Mouse (Mus musculus) lung, postnatal 0 days (tissue): ENCODE data around the gene Gm26558. TPM values are rescaled to one million over a fixed set of nuclear protein-coding genes. Genes with fewer than 3 reads are reported as not detected.
A peak's percentile ranks its signal among the peaks of the same experiment; 100 is the strongest.

Experiments
- ATAC-seq: fragments of 200-750 bp; cut with Nextera tagmentation; 2 replicates; pipeline ENCODE4 v1.8.0; 2017; ENCODE audit warnings: moderate library complexity
- DNase-seq: peaks from one replicate; pipeline ENCODE4 v3.0.0-alpha.2; 2016; ENCODE audit warnings: low spot score
- H3K27ac ChIP-seq: fragments of 300-500 bp; sonication (generic); 2 replicates; pipeline ENCODE4 v1.5.1; 2014; ENCODE audit warnings: antibody characterized with exemption, mild to moderate bottlenecking, low read length, mixed read lengths
- H3K27me3 ChIP-seq: fragments of 300-500 bp; sonication (generic); replicated peaks from 2 replicates; pipeline ENCODE4 v1.6.1; 2014; ENCODE audit warnings: low read length, mixed read lengths; ENCODE audit not compliant: insufficient read depth
- H3K36me3 ChIP-seq: fragments of 300-500 bp; sonication (generic); 2 replicates; pipeline ENCODE4 v1.6.1; 2014; ENCODE audit warnings: low read length, mixed read lengths; ENCODE audit not compliant: insufficient read depth
- H3K4me1 ChIP-seq: fragments of 300-500 bp; sonication (generic); 2 replicates; pipeline ENCODE4 v1.6.1; 2014; ENCODE audit warnings: antibody characterized with exemption, low read depth, low read length, mixed read lengths; ENCODE audit not compliant: insufficient read depth
- H3K4me2 ChIP-seq: fragments of 300-500 bp; sonication (generic); replicated peaks from 2 replicates; pipeline ENCODE4 v1.6.1; 2014; ENCODE audit warnings: low read depth, mild to moderate bottlenecking, low read length, moderate library complexity, mixed read lengths
- H3K4me3 ChIP-seq: fragments of 300-500 bp; sonication (generic); 2 replicates; pipeline ENCODE4 v1.5.1; 2014; ENCODE audit warnings: low read depth, low read length
- H3K9ac ChIP-seq: fragments of 300-500 bp; sonication (generic); replicated peaks from 2 replicates; pipeline ENCODE4 v1.6.1; 2014; ENCODE audit warnings: low read depth, mild to moderate bottlenecking
- H3K9me3 ChIP-seq: fragments of 300-500 bp; sonication (generic); 2 replicates; pipeline ENCODE4 v1.6.1; 2016; ENCODE audit warnings: low read length, mixed read lengths
- CTCF ChIP-seq: IDR thresholded peaks from 2 replicates; pipeline ENCODE4 v1.5.1; 2016; ENCODE audit warnings: antibody characterized with exemption, mild to moderate bottlenecking
- EP300 ChIP-seq: IDR thresholded peaks from 2 replicates; pipeline ENCODE4 v1.6.1; 2016; ENCODE audit warnings: antibody characterized with exemption, mild to moderate bottlenecking, control low read depth
- WGBS: fragments of 180-500 bp; shearing (Covaris S2); extraction: QIAGEN DNeasy Blood & Tissue Kit; methylation state at CpG from one replicate; pipeline ENCODE4 v1.1.7; 2014; 5-methylcytosine and 5-hydroxymethylcytosine counted together
- polyA plus RNA-seq: library from polyadenylated mRNA; unstranded; fragments of >200 nt; fragmentation: Nextera tagmentation; extraction: Ambion mirVana; gene quantifications from 2 replicates; pipeline ENCODE4 v1.2.1, GENCODE M21; 2015

Gm26558 gene
- polyA plus RNA-seq = 2.8 and 4.4 TPM in 2 replicates

DNA sequence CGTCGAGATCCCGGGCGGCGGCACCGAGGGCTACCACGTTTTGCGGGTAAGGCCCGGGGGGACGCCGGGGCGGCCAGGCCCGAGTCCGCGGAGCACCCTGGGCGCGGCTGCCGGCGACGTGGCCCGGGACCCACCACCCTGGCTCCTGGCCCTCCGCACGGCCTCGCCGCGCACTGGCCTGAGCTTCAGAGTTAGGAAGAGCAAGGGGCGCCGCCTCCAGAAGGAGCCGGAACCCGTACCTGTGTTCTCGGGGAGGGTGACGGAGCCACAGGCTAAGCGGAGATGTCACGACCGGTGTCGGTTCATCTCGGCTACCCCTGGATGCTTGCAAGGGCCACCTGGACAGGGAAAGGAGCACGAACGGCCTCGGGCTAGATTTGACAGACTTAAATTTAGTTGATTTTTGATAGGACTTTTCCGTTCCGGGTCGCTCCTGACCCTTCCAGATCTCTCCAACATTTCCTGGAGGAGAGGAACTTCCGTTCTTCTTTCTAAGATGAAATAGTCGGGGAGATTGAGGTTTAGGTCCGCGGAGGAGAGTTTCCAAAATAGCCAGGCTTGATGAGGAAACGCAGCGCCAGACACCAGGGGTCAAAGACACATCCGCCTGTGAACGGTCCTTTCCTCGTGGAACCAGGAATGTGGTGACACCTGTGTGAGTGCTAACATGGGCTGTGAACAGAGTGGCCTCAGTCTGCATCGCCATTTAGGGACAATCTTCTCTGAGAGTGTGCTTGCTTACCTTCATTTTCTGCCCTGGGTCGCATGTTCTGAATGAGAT, at the start of gene Gm26558:
Gene Gm26558, minus strand, starts transcription at position 394 of the 781 bp plus-strand sequence.
- H3K27me3 ChIP-seq = no peaks in the 10 kb centered on the region
- ATAC-seq = peak; percentile 77
- WGBS = 0% methylated on average over 49 of the region's 54 CpGs
- peaks cover 9% of the 10 kb centered on the region; the same call in 1 of the 2 replicates for H3K4me1 ChIP-seq
- peak; percentile 63 for DNase-seq
- peak within 1 kb of the TSS; percentile 96 for H3K4me3 ChIP-seq
- peak within 1 kb of the TSS; percentile 98 for H3K27ac ChIP-seq
- H3K9me3 ChIP-seq = no peaks in the 10 kb centered on the region
- TF ChIP-seq CTCF (no peak), EP300 (no peak)
- H3K36me3 ChIP-seq = no peaks in the 10 kb centered on the region
- H3K4me2 ChIP-seq = peak within 1 kb of the TSS; percentile 68
- H3K9ac ChIP-seq = peak within 1 kb of the TSS; percentile 96

DNA sequence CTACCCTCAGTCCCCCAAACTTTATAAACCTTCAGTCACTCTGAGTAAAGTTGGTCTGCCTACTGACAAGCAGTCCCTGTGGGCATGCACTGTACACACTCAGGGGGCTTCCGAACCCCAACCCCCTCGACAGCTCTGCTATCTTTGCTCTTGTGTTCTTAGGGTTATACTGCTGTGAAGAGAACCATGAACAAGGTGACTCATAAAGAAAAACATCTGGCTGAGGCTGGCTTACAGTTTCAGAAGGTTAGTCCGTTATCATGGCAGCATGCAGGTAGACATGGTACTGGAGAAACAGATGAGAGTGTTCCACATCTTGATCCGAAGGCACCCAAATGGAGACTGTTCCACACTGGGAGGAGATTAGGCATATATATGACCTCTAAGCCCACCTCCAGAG, 49.0 kb upstream of the Gm26558 start:
- DNase-seq (no peak), ATAC-seq (no peak)
- Histone ChIP-seq H3K27me3 (no peaks in the 10 kb centered on the region), H3K27ac (no peak overlapping the region), H3K4me2 (no peak overlapping the region), H3K9ac (no peak overlapping the region), H3K4me1 (no peaks in the 10 kb centered on the region), H3K9me3 (no peaks in the 10 kb centered on the region), H3K4me3 (no peak overlapping the region), H3K36me3 (peaks cover 23% of the 10 kb centered on the region)
- TF ChIP-seq CTCF (no peak), EP300 (no peak)
- 94% methylated on average over 4 of the region's 4 CpGs for WGBS

DNA sequence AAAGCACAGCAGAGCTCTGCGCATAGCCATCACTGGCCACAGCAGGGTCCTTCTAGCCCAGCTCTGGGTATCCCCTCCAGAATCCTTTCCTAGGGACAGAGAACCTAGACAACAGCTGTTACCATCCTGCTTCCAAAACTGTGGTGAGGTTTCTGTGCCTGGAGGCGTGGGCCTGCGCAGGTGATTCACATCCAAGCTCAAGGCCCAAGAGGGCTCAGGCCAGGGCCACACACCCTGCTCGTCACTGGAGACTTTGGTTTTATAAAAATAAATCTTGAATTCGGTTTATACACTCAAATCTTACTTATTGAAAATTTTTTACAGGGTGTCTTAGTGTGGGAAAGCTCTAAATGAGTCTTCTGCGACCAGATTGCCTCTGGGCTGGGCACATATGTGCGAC, 48.3 kb upstream of the Gm26558 start:
- DNase-seq (no peak), ATAC-seq (no peak)
- no peaks in the 10 kb centered on the region for H3K4me1 ChIP-seq
- no peaks in the 10 kb centered on the region for H3K27me3 ChIP-seq
- TF ChIP-seq EP300 (no peak), CTCF (no peak)
- WGBS = 92% methylated on average over 7 of the region's 7 CpGs
- no peak overlapping the region for H3K4me2 ChIP-seq
- no peak overlapping the region for H3K27ac ChIP-seq
- H3K4me3 ChIP-seq = no peak overlapping the region
- H3K36me3 ChIP-seq = peaks cover 17% of the 10 kb centered on the region; the same call in 1 of the 2 replicates
- no peaks in the 10 kb centered on the region for H3K9me3 ChIP-seq
- H3K9ac ChIP-seq = no peak overlapping the region

DNA sequence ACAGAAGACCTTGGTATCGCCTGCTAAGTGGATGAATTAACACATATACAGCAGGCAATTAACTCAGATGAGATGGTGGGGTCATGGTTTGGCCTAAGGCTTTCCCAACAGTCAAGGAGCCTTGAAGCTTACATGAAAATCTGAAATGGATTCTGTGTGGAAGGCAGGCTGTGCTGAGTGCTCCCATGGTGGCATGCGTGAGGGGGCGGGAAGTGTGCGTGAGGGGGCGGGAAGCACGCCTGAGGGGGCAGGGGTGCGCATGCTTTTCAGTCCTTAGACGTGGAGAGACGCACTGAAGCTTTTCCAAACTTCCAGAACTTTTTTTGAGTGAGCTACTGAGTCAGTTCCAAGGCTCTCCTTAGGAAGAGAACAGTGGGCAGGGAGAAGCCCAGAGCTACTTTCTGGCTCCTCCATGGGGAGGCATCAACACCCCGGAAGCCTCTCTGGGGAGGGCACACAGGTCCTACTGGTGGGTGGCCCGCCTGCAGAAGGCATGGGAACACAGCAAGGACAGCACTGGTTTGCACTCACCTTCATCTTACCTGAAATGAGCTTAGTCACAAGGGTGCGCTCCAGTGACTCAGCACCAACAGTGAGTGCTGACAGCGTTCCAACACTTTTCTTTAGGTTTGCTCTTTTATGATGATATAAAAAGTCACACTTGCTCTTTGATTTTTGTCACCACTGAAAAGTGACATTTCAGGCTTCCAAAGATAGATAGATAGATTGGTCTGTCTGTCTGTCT, 47.2 kb upstream of the Gm26558 start:
- Histone ChIP-seq H3K27ac (no peak overlapping the region), H3K27me3 (no peaks in the 10 kb centered on the region), H3K4me2 (no peak overlapping the region), H3K9ac (no peak overlapping the region), H3K4me3 (no peak overlapping the region), H3K36me3 (peaks cover 17% of the 10 kb centered on the region; the same call in 1 of the 2 replicates), H3K4me1 (no peaks in the 10 kb centered on the region; the same call in 1 of the 2 replicates), H3K9me3 (no peaks in the 10 kb centered on the region)
- ATAC-seq (no peak), DNase-seq (no peak)
- TF ChIP-seq CTCF (no peak), EP300 (no peak)
- WGBS = 72% methylated on average over 13 of the region's 13 CpGs

DNA sequence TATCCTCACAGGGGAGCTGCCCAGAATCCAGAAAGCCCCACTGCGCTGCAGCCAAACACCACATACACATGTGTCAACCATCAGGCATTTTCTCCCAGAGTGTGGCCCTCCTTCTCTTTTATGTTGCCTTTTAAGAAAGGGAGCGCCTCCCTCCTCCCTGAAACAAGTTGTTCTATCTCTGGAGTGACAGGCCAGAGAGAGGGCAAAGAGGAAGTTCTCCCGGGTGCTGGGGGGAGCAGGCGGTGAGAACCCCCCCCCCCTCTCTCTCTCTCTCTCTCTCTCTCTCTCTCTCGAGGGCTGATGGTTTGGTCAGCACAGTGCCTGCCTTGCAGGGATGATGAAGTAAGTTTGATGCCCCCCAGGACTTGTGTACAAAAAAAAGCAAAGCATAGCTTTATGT, 40.5 kb upstream of the Gm26558 start:
- WGBS = 30% methylated on average over 5 of the region's 5 CpGs
- DNase-seq = no peak

DNA sequence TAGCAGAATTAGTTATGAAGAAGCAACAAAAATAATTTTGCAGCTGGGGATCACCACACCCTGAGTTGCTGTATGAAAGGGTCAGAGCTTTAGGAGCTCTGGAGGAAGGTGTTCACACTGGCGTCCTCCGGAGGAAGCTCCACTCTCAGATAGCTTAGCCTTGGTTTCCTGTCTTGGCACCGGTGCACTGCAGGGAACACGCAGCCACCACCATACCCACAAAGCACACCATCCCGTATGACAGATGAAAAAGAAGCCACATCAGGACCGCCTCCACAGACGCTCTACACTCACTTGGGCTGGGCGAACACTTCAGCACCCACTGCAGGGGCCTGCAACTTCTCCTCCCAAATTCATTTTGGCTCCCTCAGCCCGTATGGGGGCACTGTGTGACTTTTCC, 39.7 kb upstream of the Gm26558 start:
- DNase-seq = no peak
- no peaks in the 10 kb centered on the region; the same call in 1 of the 2 replicates for H3K4me1 ChIP-seq
- H3K36me3 ChIP-seq = no peaks in the 10 kb centered on the region
- WGBS = 40% methylated on average over 9 of the region's 9 CpGs
- no peak overlapping the region for H3K9ac ChIP-seq
- no peaks in the 10 kb centered on the region for H3K27me3 ChIP-seq
- ATAC-seq = no peak
- no peak overlapping the region for H3K4me3 ChIP-seq
- no peak overlapping the region for H3K4me2 ChIP-seq
- H3K27ac ChIP-seq = no peak overlapping the region
- H3K9me3 ChIP-seq = no peaks in the 10 kb centered on the region
- TF ChIP-seq EP300 = no peak
- TF ChIP-seq CTCF = no peak

More for the DNA sequence above, 40.5 kb upstream of the Gm26558 start:
- no peak for ATAC-seq
- Histone ChIP-seq H3K4me1 (no peaks in the 10 kb centered on the region; the same call in 1 of the 2 replicates), H3K27me3 (no peaks in the 10 kb centered on the region), H3K36me3 (no peaks in the 10 kb centered on the region), H3K4me3 (no peak overlapping the region), H3K27ac (no peak overlapping the region), H3K4me2 (no peak overlapping the region), H3K9ac (no peak overlapping the region), H3K9me3 (no peaks in the 10 kb centered on the region)
- TF ChIP-seq EP300 (no peak), CTCF (no peak)
